Mouse (Mus musculus) heart, adult 2 months (tissue): ENCODE data around the gene Gpr4.

ENCODE experiments used
- CTCF ChIP-seq: fragments of 200-600 bp; IDR thresholded peaks from 2 replicates; pipeline ENCODE4 v1.8.1; 2022; ENCODE audit warnings: antibody characterized with exemption, mild to moderate bottlenecking, moderate library complexity
- EP300 ChIP-seq: fragments of 200-500 bp; IDR thresholded peaks from 2 replicates; pipeline ENCODE4 v1.6.1; 2011; ENCODE audit warnings: low read depth, low read length, control low read depth; ENCODE audit not compliant: insufficient read depth
- POLR2A ChIP-seq: fragments of 200-500 bp; IDR thresholded peaks from 2 replicates; pipeline ENCODE4 v1.6.1; 2011; ENCODE audit warnings: mild to moderate bottlenecking, low read depth, low read length, control low read depth; ENCODE audit not compliant: insufficient read depth

DNA sequence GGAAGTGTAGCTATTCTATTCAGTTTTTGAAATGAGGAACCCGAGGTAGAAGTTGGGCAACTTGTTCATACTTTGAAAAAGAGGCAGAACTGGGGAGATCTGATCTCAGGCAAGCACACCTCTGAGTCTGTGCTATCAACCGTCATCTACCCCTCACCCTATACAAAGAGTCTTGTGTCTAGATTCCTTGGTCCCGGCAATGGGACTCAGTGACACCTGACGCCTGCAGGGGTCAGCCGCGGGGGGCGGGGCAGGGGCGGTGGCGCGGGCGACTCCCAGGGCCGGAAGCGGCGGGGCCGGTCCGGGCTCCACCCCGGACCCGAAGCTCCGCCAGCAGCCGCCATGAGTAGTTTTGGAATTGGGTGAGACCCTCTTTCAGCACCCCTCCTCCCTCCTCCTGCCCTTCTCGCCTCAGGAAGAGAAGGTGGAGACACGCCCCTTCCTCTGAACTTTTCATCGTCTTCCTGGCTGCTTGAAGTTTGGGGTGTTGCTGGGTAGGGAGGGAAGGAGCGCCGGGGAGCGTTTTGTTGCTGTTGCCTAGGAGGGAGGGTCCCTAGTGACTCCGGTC, 31.4 kb upstream of the Gpr4 start:
- TF ChIP-seq CTCF (peak; percentile 29), POLR2A (peak; percentile 36; the same call in 1 of the 2 replicates), EP300 (0 out of 2 replicates have a peak, but pooled peaks have one; percentile 48)
